Mouse (Mus musculus): ENCODE data around the gene Eif2b5.

Gene Eif2b5

DNA sequence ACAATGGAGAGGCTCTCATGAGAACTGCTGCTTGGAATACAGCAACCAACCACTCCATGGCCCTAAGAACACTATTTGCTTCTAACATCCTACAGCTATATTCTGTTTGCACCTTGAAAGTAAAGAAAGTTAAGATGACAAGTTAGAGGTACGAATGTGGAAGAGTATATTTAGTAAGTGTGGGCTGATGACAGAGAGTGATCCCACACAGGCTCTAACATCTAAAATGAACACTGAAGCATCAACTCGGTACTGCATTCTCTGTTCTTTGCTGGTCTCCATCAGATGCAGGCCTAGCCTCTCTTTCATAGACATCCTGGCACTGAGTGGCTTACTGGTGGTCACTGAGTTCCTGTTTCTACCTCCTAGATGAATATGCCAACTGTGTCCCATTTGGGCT is 9.4 kb upstream of the Eif2b5 start:
- DNase-seq (ENCODE audit: low spot score), result no peak

GRCm38 (mm10) chr16:20490581-20490980 is 8.0 kb upstream of the Eif2b5 start:
- DNase-seq (ENCODE audit: low spot score), result no peak

DNA sequence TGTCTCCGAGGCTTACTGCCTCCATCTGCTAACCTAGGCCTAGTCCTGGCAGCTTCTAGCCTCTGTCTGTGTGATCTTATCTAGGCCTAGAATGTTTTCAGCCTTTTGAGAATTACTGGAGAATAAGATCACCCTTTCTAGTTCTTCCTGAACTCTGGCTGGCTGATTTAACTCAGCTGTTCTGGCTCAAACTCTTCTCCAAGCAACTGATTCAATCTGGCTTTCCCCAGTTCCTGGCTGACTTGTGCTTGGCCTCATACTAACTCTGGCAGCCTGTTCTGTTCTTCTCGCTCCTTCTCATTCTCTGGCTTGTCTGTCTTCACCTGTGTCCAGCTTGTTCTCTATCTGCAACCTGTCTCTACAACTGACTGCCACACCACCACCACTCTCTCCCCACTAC is 7.3 kb upstream of the Eif2b5 start:
- DNase-seq (ENCODE audit: low spot score), result no peak

GRCm38 (mm10) chr16:20493452-20493851 is 5.2 kb upstream of the Eif2b5 start:
- no peak for DNase-seq (ENCODE audit: low spot score)

DNA sequence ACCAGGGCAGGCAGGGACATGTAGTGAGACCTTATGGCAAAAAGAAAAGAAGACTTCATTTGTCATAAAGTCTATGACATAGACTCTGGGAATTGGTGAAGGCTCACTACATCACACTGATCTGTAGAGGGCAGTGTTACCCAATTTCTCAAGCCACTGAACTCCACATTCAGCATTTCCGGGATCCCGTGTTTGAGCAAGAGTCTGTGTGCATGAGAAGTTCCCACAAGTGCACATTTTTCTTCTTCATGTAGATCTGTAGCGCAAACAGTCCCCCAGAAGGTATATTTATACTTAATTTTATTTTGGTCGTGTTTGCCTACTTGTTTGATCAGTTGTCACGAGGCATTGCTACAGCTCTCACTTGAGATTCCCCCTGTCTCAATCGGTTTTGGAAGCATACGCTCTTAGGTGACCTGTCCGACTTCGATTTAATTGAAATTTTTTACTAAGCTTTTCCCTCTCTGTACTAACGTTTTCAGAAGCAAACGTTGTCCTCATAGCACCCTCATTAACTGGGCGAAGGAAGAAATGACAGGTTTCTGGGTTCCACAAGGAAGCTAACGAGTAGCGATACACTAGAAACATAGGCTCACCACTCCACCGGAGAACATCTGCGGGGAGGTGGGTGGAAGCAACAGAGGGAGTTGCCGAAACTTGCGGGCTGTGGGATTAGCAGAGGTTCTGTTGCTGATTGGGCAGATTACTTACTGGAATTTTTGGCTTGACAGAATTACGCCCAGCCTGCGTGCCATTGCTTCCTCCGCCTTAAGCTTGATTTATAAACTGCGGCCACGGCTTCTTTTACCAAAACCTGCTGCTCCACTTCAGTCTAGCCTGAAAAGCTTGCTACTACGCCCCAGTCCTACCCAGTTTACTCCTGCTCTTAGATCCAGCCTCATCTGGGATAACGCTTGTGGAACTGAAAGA is 1.7 kb upstream of the Eif2b5 start:
- peak; percentile 61 for DNase-seq (ENCODE audit: low spot score)

GRCm38 (mm10) chr16:20497980-20498676 is 489 bp upstream of the Eif2b5 start:
- DNase-seq (ENCODE audit: low spot score), result no peak

GRCm38 (mm10) chr16:20506000-20506399 is 7.4 kb downstream of the Eif2b5 start:
- no peak for DNase-seq (ENCODE audit: low spot score)

- DNase-seq (ENCODE audit: low spot score), result peak; percentile 52
These were observed 10.7 kb downstream of the Eif2b5 start for GRCm38 (mm10) chr16:20509349-20509748.

DNA sequence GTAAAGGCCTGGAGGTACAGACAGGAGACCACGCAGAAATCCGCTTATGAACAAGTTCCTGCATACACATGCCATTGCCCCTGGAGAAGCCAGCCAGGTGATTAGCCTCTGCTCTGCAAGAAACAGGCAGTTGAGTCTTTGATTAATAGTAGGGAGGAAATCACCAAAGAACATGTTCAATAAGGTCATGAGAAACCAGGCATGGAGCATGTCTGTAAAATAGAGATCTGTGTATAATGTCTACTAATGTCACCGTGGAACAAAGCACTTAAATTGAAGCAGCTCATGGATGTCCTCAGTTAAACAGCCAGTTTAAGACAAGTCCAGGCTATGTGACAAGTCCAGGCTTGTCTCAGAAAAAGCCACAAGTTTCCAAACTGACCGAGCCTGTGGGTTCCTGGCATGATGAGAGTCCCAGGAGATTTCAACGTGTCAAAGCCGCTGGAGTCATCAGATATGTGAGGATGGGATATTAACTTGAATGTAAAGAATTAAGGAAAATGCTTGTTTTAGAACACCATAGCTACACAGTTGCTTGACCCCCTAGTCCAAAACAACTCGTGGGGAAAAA is 12.7 kb downstream of the Eif2b5 start:
- no peak for DNase-seq (ENCODE audit: low spot score)

DNA sequence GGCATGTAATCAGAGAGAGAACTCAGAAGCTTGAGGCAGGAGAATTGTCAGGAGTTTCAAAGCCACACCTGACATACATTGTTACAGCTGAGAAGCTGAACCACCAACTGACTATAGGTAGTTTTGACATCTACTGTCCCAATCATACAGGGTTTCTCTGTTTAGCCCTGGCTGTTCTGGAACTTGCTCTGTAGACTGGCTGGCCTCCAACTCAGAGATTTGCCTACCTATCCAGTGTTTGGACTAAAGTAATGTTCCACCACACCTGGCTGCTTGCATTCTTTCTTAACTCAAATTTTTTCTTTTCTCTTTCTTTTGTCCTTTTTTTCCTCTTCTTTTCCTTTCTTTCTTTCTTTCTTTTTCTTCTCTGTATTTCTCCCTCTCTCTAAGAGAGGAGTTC is 17.4 kb downstream of the Eif2b5 start:
- DNase-seq (ENCODE audit: low spot score), result no peak

DNA sequence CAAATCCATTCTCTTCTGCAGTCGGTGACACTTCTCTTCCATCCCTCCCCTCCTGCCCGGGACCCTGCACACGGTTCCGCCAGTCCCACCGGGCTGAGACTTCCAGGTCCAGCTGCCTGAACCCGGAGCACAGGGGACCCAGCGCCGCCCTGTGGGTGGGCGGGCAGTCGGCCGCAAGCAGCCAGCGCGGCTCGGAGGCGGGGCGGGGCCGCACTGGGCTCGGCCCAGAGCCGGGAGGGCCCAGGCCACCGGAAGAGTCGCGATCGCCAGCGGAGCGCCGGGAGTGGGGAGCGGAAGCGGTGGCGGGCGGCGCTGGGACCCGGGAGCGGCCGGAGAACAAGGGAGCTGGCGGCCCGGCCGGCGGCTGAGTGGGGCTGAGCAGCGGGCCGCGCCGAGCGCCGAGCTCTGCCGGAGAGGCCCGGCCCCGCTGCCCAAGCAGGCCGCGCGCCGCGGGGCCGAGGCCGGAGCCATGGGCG is 18.1 kb downstream of the Eif2b5 start, which contains the start of gene Dvl3:
Dvl3 (plus strand) TSS at position 257 of the 476 bp plus-strand sequence.
- DNase-seq (ENCODE audit: low spot score), result peak; percentile 90

GRCm38 (mm10) chr16:20517216-20517615 is 18.6 kb downstream of the Eif2b5 start:
- no peak for DNase-seq (ENCODE audit: low spot score)

GRCm38 (mm10) chr16:20517701-20518374 is 19.2 kb downstream of the Eif2b5 start:
- DNase-seq (ENCODE audit: low spot score), result peak; percentile 39

DNA sequence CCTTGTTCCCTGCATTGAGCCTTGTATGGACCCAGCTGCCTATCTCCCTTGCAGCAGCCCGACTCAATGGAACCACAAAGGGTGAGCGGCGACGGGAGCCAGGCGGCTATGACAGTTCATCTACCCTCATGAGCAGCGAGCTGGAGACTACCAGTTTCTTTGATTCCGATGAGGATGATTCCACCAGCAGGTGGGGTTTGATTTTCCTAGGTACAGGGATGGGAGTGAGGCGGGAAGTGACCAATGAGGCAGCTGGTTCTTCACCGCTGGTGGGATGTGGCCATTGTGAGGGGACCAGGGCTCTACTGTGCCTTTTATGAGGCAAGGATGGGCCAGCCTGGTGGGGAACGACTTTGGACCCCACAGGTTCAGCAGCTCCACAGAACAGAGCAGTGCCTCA is 25.3 kb downstream of the Eif2b5 start:
- no peak for DNase-seq (ENCODE audit: low spot score)

DNA sequence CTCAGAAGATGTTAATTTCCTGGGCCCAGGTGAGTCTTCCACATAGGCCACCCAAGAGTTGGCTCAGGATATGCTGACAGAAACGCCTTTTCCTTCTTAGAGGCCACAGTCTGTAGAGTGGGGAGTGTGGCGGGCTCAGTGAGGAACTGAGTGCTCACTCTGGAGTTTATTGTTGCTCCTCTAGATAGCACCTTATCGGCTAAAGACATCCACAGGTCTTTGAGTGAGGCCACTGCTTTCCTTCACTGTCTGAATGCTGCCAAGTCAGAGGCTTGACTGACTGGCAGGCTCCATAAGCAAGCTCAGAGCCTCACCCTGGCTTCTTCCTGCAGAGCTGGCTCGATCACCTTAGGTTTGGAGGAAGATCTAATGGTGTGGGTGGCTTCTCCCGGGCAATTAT is 30.2 kb downstream of the Eif2b5 start:
- DNase-seq (ENCODE audit: low spot score), result no peak

- DNase-seq (ENCODE audit: low spot score), result no peak
These were observed 30.8 kb downstream of the Eif2b5 start for GRCm38 (mm10) chr16:20529375-20529774.

- DNase-seq (ENCODE audit: low spot score), result no peak
These were observed 32.3 kb downstream of the Eif2b5 start for GRCm38 (mm10) chr16:20530941-20531340.

DNA sequence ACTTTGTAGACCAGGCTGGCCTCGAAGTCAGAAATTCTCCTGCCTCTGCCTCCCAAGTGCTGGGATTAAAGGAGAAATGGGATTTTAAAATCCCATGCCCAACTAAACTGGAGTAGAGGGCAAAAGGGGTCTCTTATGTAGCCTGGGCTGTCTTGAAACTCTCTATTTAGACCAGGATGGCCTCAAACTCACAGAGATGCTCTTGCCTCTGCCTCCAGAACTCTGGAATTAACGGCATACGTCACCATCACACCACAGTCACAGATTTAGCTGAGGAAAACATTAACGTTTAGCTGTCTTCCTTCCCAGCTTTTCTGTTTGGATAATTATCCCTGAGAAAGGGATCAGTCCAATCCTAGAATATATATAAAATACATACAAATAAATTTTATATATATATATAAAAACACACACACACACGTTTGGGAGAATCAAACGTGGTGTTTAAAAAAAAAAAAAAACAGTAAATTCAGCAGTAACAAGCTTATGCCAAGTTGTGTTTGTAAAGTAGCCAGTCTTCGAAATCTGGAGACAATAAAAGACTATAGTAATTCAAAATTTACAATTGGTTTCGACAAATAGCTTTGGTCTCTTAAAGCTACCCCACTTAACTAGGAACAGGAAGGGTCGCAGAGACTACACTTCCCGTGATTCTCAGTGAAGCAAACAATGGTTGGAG is 36.1 kb downstream of the Eif2b5 start:
- no peak for DNase-seq (ENCODE audit: low spot score)

GRCm38 (mm10) chr16:20535296-20536080 is 36.9 kb downstream of the Eif2b5 start, which contains the start of gene Ap2m1:
TSS of gene Ap2m1 (plus strand) at chr16:20535478.
- peak; percentile 96 for DNase-seq (ENCODE audit: low spot score)

DNA sequence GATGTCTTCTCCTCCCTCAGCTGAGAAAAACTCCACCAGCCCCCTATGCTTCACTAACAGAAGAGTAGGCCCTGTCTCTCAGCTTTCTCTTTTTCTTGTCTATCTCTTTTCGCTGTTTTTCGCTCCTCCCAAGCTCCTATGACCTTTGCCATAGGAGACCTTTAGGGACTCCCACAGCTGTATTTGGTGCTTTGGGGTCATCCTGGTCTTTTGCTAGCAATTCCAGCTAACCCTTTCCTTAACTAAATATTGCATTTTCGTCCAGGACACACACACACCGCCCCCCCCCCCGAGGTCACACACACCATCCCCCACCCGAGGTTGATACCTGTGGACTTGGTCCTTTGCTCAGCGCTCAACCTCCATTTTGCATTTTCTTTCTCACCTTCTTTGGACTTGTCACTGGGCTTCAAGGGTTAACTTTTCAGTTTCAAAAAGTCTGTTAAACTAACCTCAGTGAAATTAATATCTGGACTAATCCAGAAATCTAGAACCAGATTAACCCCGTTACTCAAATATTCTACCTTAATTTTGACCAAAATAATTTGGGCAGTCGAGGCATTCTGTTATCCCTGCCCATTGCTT is 37.6 kb downstream of the Eif2b5 start:
- no peak for DNase-seq (ENCODE audit: low spot score)

All from MN1 (cell line).